Mouse (Mus musculus) kidney, adult 2 months (tissue): Measurements from ENCODE around the gene Anks1. TPM values are rescaled to one million over a fixed set of nuclear protein-coding genes. Genes with fewer than 3 reads are reported as not detected.

Experiments used
- DNase-seq: peaks from one replicate; pipeline ENCODE4 v3.0.0; 2021
- H3K27ac ChIP-seq: fragments of 200-500 bp; 2 replicates; pipeline ENCODE4 v1.5.1; 2012; ENCODE audit warnings: low read depth, low read length, control low read depth, inconsistent platforms; ENCODE audit not compliant: insufficient read depth
- H3K27me3 ChIP-seq: fragments of 200-500 bp; replicated peaks from 2 replicates; pipeline ENCODE4 v1.6.1; 2012; ENCODE audit warnings: mild to moderate bottlenecking, moderate library complexity, low read length, inconsistent platforms; ENCODE audit not compliant: control insufficient read depth, insufficient read depth
- H3K36me3 ChIP-seq: fragments of 200-500 bp; 2 replicates; pipeline ENCODE4 v1.6.1; 2012; ENCODE audit warnings: mild to moderate bottlenecking, moderate library complexity, low read length, inconsistent platforms; ENCODE audit not compliant: control insufficient read depth, insufficient read depth
- H3K4me1 ChIP-seq: fragments of 200-500 bp; 2 replicates; pipeline ENCODE4 v1.6.1; 2011; ENCODE audit warnings: low read length; ENCODE audit not compliant: control insufficient read depth, insufficient read depth
- H3K4me3 ChIP-seq: fragments of 200-500 bp; 2 replicates; pipeline ENCODE4 v1.5.1; 2011; ENCODE audit warnings: mild to moderate bottlenecking, low read depth, low read length, control low read depth; ENCODE audit not compliant: insufficient read depth
- CTCF ChIP-seq: fragments of 200-500 bp; conservative IDR thresholded peaks from 2 replicates; pipeline ENCODE4 v1.5.1; 2011; ENCODE audit warnings: low read depth, mild to moderate bottlenecking, control low read depth, low read length, moderate library complexity, mixed read lengths; ENCODE audit not compliant: insufficient read depth, insufficient read length
- POLR2A ChIP-seq: fragments of 200-500 bp; IDR thresholded peaks from one replicate; pipeline ENCODE4 v1.6.1; 2011; ENCODE audit warnings: low read depth, low read length, control low read depth
- WGBS: fragments of 180-500 bp; shearing (Covaris S2); methylation state at CpG from one replicate; pipeline ENCODE4 v1.1.7; 2018; 5-methylcytosine and 5-hydroxymethylcytosine counted together
- polyA plus RNA-seq: library from polyadenylated mRNA; depleted of rRNA; stranded (reverse); fragments of >200 nt; gene quantifications from 2 replicates; pipeline ENCODE4 v1.2.3, GENCODE M21; 2012

Anks1 gene
- polyA plus RNA-seq, 1 experiment: 36.7 TPM

DNA sequence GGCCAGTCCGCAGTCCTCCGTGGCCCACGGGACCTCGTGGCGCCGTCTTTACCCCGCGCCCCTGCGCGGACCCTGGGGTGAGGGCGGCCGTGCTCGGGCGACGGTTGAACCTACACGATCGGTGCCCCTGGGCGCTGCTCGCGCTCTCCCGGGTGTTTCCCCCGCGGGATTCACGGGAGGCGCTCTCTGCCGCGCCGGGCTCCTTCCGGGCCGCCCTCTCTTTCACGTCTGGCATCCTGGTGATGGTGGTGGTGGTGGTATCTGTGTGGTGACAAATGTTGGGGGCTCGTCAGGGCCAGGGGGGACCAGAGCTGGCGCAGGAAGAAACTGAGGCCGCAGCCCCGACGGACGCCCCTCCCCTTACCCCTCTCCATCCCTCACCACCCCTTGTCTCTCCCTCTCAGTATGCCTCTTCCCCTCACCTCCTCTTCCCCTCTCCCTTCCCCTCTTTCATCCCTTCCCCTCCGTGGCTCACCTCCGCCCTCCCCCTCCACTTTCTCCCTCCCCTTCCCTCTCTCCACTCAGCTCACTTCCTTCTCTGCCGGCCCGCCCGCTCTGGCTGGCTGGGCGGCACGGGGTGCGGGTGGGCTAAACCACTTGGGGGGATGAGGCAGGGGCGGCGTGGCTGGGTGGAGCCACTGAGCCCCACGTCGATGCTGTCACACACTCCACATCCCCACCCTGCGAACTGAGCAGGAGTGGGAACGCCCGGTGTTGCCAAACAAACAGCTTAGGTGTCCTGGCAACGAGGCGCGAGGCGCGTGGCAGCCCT lies 171.1 kb downstream of the Anks1 start, which contains the start of gene Tcp11:
Gene Tcp11 (minus strand): TSS at position 595 of the 772 bp plus-strand sequence.
- TF ChIP-seq POLR2A (no peak), CTCF (no peak)
- Histone ChIP-seq H3K4me1 (no peaks in the 10 kb centered on the region), H3K27ac (no peak within 1 kb of the TSS), H3K27me3 (no peaks in the 10 kb centered on the region), H3K36me3 (no peaks in the 10 kb centered on the region), H3K4me3 (peak within 1 kb of the TSS; percentile 27)
- WGBS: 2% methylated on average over 56 of the region's 57 CpGs
- no peak for DNase-seq

DNA sequence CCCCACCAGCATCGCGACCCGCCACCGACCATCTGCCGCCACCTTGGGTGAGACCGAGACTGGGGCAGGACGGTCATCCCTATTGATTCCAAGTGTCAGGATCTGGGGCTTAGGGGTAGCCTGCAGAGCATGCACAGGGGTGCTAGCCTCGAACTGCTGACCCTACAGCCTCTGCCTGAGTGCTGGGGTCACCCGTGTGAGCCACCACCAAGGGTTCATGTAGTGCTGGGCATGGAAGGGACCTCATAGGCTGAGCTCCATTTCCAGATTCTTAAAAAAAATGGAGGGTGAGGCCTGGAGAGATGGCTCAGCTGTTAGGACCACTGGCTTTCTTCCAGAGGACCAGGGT lies 171.7 kb downstream of the Anks1 start:
- Histone ChIP-seq H3K4me1 (no peaks in the 10 kb centered on the region), H3K36me3 (no peaks in the 10 kb centered on the region), H3K4me3 (no peak overlapping the region), H3K27ac (no peak overlapping the region), H3K27me3 (no peaks in the 10 kb centered on the region)
- no peak for DNase-seq
- TF ChIP-seq POLR2A (no peak), CTCF (no peak)
- WGBS: 37% methylated on average over 9 of the region's 9 CpGs

- Histone ChIP-seq H3K4me3 (no peak overlapping the region), H3K4me1 (no peaks in the 10 kb centered on the region), H3K27me3 (no peaks in the 10 kb centered on the region), H3K27ac (no peak overlapping the region), H3K36me3 (no peaks in the 10 kb centered on the region)
- DNase-seq: peak; percentile 51
- peak; percentile 56 for TF ChIP-seq CTCF
- TF ChIP-seq POLR2A: no peak
- 65% methylated on average over 9 of the region's 9 CpGs for WGBS
These were observed 172.3 kb downstream of the Anks1 start for GRCm38 (mm10) chr17:28081385-28081784.

GRCm38 (mm10) chr17:28081856-28082255 lies 172.8 kb downstream of the Anks1 start:
- WGBS: 91% methylated on average over 7 of the region's 7 CpGs
- no peak for DNase-seq
- TF ChIP-seq CTCF: no peak
- TF ChIP-seq POLR2A: no peak
- H3K4me3 ChIP-seq: no peak overlapping the region
- H3K36me3 ChIP-seq: no peaks in the 10 kb centered on the region
- no peaks in the 10 kb centered on the region for H3K27me3 ChIP-seq
- H3K27ac ChIP-seq: no peak overlapping the region
- H3K4me1 ChIP-seq: no peaks in the 10 kb centered on the region

DNA sequence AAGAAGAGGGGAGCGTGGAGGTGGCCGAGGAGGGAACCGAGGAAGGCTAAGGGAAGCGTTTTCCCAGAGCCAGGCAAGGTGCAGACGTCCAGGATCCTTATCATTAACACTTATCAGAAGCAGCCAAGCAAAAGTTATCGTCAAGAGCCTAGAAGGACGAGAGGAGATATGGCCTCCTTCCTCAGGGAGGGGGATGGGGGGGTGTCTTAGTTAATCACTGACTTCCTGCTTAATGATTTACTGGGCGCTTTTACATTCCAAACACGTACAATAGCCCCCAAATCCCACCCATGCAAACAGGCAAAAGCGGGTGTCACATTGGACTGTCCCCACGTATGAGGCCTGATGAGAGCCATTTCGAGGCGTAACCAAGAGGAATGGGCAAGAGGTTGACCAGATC lies 173.8 kb downstream of the Anks1 start:
- H3K4me3 ChIP-seq: no peak overlapping the region
- TF ChIP-seq CTCF: no peak
- no peak for TF ChIP-seq POLR2A
- 54% methylated on average over 13 of the region's 13 CpGs for WGBS
- no peaks in the 10 kb centered on the region for H3K27me3 ChIP-seq
- H3K27ac ChIP-seq: no peak overlapping the region
- DNase-seq: no peak
- H3K36me3 ChIP-seq: no peaks in the 10 kb centered on the region
- no peaks in the 10 kb centered on the region for H3K4me1 ChIP-seq

GRCm38 (mm10) chr17:28084395-28084905 lies 175.3 kb downstream of the Anks1 start:
- DNase-seq: no peak
- no peak overlapping the region for H3K27ac ChIP-seq
- 41% methylated on average over 22 of the region's 22 CpGs for WGBS

GRCm38 (mm10) chr17:28084964-28085363 lies 175.9 kb downstream of the Anks1 start:
- 1% methylated on average over 16 of the region's 16 CpGs for WGBS
- TF ChIP-seq CTCF (peak; percentile 86), POLR2A (no peak)
- peak; percentile 87 for DNase-seq
- no peaks in the 10 kb centered on the region for H3K36me3 ChIP-seq
- H3K4me3 ChIP-seq: no peak overlapping the region
- H3K27me3 ChIP-seq: no peaks in the 10 kb centered on the region
- H3K27ac ChIP-seq: no peak overlapping the region
- no peaks in the 10 kb centered on the region for H3K4me1 ChIP-seq

More at GRCm38 (mm10) chr17:28084395-28084905, 175.3 kb downstream of the Anks1 start:
- Histone ChIP-seq H3K4me1 (no peaks in the 10 kb centered on the region), H3K27me3 (no peaks in the 10 kb centered on the region), H3K36me3 (no peaks in the 10 kb centered on the region), H3K4me3 (no peak overlapping the region)
- no peak for TF ChIP-seq POLR2A
- TF ChIP-seq CTCF: no peak
